Mouse (Mus musculus) left cerebral cortex, adult 2 months (tissue): ENCODE results near the gene Apobec2. TPM values are rescaled to one million over a fixed set of nuclear protein-coding genes. Genes with fewer than 3 reads are reported as not detected.
A peak's percentile ranks its signal among the peaks of the same experiment; 100 is the strongest.

Experiments
- DNase-seq, 2 experiments: peaks; one replicate each; pipeline ENCODE4 v3.0.0; 2021 to 2022; ENCODE audit warnings: low spot score in 2 of 2, mixed read lengths in 1 of 2; ENCODE audit errors: extremely low spot score in 1 of 2
- H3K27ac ChIP-seq: fragments of 200-600 bp; 2 replicates; pipeline ENCODE4 v1.8.1; 2022
- H3K4me3 ChIP-seq: fragments of 200-600 bp; 2 replicates; pipeline ENCODE4 v1.8.1; 2022
- CTCF ChIP-seq: fragments of 200-600 bp; IDR thresholded peaks from 2 replicates; pipeline ENCODE4 v1.8.1; 2022; ENCODE audit warnings: antibody characterized with exemption, mild to moderate bottlenecking, moderate library complexity
- intact Hi-C: fragments of 180-260 bp; cut with DNase I; formaldehyde crosslinking; loops from one replicate; pipeline ENCODE4 v1.15.1; 2025
- total RNA-seq, 2 experiments: library from RNA; stranded (reverse); gene quantifications; 2 replicates each; pipeline ENCODE4 v1.2.3; 2021

Gene Apobec2
- total RNA-seq, 2 experiments from 2014 or later = not detected

DNA sequence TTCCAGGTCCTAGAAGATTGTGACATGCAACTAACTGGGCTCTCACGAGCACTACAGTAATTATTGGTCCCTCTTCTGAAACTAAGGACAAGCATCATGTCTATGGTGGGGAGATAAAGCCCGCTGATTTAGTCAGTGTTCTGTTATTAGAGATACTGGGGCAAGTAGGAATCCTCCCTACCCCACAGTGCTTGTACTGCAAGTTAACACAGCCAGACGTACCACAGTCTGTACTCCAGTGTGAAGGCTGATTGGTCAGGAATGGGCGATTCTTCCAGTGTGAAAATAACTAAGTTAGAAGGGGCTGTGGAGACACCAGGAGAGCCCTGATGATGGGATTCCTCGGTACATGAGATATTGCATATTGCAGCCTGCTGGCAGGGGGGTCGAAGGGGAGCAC lies 15.2 kb downstream of the Apobec2 start:
- no peak for DNase-seq
- no peak overlapping the region for H3K4me3 ChIP-seq
- intact Hi-C loops = loop anchor here (2.0 to 10.0 kb wide), 4 partner anchors 185 to 1477 kb away; no protein-coding TSS in a partner anchor
- no peak for TF ChIP-seq CTCF
- H3K27ac ChIP-seq = no peak overlapping the region

DNA sequence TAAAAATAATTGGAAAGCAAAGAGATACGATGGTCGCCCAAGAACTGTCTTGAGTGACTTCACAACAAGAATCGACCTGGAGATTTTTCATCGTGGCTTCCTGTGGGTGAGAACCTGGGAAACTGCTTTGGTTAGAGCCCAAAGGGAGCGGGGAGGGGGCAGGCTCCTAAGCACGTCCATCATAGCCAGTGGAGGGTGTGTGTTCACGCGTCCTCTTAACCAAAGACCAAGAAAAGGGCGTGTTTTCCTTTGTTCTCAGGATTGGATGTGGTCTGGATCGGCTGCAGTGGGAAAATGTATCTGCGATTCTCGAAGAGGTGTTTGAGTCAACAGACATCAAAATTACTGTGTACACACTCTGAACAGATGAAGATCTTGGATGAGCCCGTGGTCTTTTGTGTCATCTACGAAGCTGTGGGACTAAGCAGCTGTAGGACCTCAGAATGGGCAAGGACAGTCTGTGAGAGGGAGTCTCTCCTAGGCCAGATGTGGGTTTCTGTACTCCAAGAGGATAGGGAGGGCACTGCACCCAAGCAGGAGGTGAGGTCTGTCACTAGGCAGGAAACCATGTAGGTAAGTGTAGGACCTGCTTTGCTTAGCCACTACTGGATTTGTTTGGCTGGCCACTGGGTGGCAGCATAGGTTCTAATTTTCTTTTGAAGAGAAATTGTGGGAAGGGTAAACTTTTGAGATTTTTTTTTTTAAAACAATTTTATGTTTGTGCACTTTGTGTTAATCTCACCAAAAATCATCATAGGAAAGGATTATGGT lies 16.1 kb downstream of the Apobec2 start:
- H3K27ac ChIP-seq = no peak overlapping the region
- no peak overlapping the region for H3K4me3 ChIP-seq
- intact Hi-C loops = loop anchor here (2.0 to 10.0 kb wide), 4 partner anchors 186 to 1478 kb away; no protein-coding TSS in a partner anchor
- peak; percentile 81 for TF ChIP-seq CTCF
- peak; percentile 62 to 70 for DNase-seq

DNA sequence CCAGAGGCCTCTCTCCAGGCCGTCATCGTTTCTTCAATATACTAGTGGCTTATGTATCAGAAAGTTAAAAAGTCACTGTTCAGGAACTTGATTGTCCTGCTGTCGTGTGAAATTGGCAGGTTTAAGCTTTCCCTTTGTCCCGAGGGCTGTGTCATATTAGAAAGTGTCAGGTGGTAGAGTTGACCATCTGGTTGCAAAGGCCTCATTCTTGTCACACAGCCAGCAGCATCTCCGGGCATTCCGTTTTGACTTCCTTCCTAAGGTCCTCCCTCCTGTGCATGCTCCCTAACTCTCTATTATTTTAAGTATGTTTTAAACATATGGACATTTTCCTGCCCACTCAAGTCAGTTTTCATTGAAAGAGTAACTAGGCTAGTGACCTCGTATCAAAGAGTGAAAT lies 16.7 kb downstream of the Apobec2 start:
- intact Hi-C loops = loop anchor here (2.0 to 10.0 kb wide), 4 partner anchors 187 to 1479 kb away; no protein-coding TSS in a partner anchor
- Histone ChIP-seq H3K4me3 (no peak overlapping the region), H3K27ac (no peak overlapping the region)
- DNase-seq = no peak
- no peak for TF ChIP-seq CTCF

DNA sequence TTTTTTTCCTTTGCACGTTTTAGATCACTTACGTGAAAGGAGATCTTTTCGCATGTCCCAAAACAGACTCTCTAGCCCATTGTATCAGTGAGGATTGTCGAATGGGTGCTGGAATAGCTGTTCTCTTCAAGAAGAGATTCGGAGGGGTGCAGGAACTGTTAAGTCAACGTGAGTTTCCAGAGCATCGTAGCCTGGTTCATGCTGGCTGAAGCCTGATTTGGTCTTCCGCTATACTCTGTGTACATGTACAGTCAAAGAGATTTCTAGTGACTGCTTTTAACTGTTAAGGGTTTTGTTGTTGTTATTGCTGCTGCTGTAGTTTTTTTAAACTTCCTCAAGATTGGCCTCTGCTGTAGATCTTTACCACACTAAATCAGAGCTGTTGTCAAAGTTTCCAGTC lies 21.5 kb downstream of the Apobec2 start:
- no peak for TF ChIP-seq CTCF
- intact Hi-C loops = loop anchor here (2.0 to 10.0 kb wide), 3 partner anchors 136 to 1484 kb away; no protein-coding TSS in a partner anchor
- Histone ChIP-seq H3K27ac (peak overlapping the region; percentile 92), H3K4me3 (peak overlapping the region; percentile 56)
- DNase-seq = no peak

DNA sequence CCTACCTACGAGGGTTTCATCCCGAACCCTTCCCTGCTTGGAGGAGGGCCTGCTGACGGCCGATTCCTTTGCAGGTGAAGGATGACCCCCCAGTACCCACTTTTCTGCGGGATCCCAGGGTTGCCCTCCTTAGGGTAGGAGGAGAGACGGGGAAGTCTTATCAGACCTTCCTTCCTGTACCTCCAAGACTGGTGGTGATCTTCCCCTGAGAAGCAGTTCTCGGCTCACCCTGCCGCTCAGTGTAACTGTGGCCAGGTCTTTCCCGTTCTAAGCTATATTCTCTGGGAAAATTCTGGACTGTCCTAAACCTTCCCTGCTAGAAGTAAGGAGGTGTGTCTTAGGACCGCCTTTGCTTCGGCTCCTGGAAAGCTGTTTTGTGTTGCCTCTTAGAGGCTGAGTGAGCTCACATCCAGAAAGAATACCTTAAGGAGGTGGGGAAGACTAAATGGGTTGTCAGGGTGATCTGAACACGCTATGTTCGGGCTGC lies 22.4 kb downstream of the Apobec2 start:
- Histone ChIP-seq H3K4me3 (peak overlapping the region; percentile 56), H3K27ac (peak overlapping the region; percentile 92)
- no peak for TF ChIP-seq CTCF
- intact Hi-C loops = loop anchor here (2.0 to 10.0 kb wide), 3 partner anchors 136 to 1484 kb away; no protein-coding TSS in a partner anchor
- no peak for DNase-seq

DNA sequence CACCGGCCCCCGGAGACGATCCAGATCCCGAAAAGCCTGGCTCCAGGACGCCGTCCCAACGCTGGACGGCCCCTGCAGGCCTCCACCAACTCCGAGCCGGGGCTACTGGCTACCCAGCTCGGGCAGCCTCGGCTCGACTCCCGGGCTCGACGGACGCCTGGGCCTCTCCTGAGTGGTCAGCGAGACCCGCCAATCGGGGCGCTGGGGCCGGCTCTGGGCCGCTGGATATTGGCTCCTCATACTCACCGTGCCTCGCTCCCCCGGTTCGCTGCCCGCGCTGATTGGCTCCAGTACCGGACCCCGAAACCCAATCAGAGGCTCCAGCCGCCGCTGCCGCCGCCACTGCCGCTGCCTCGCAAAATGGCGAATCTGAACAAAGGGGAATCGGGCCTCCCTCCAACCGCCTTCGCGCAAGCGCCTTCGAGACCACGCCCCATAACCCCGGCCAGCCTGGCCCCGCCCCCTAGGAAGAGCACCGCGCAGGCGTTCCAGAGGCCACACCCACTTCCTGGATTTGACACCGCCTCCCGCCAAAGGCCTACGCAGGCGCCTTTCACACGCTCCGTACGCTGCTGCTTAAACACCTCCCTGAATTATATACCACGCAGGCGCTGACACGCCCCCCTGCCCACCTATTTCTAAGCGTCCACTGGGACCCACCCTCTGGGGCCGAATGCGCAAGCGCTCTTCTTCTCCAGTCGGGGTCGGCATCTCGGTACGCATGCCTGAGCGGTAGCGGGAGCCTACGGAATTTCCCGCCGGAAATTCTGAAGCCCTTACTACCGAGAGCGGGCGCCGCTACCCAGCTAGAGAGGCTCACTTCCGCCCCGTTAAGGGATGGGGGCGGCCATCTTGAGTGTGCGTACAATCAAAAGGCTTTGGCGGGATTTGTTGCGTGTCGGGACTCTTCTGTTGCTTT lies 23.1 kb downstream of the Apobec2 start, which contains the start of the genes Nfya and Oard1:
Gene Nfya, minus strand, starts transcription at position 527 of the 919 bp plus-strand sequence.
Gene Oard1, plus strand, starts transcription at position 635 of the 919 bp plus-strand sequence.
- peak within 1 kb of the TSS; percentile 99 for H3K27ac ChIP-seq
- peak; percentile 100 for DNase-seq
- H3K4me3 ChIP-seq = peak within 1 kb of the TSS; percentile 82
- TF ChIP-seq CTCF = no peak
- intact Hi-C loops = loop anchor here (2.0 to 10.0 kb wide), 4 partner anchors 73 to 1485 kb away; no protein-coding TSS in a partner anchor

DNA sequence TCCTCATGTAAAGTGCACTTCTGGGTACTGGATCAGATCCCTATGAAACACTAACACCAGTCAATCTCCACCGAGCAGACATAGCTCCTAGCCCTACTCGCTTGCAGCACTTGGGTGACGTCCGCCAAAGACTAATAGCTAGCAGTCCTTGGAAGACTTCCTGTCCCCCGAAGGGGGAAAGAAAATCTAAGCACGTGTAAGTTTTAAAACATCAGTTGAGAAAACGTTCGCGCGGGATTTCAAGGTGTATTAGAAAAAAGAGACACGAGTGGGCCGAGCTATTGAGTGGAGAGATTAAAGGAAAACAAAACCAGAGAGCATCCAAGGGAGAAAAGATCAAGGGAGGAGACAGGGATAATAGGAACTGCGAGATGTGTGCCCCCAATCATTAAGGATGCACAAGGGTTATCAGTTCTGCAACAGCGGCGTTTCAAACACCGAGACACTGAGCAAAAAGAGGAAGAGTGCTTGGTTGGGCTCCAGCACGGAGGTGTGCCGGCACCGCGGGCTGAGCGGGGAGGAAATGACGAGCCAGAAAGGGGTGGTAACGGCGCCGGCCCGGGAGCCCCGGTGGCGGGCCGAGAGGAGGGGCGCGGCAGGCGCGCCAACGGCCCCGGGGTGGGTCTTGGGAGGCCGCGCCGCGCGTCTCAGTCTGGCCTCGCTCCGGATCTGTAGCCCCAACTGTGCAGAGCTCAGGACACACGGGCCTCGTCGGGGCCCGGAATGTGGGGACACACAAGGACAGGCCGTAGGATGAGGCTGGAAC lies 24.0 kb downstream of the Apobec2 start:
- TF ChIP-seq CTCF = no peak
- intact Hi-C loops = loop anchor here (2.0 kb wide), 1 partner anchor 72 kb away; no protein-coding TSS in a partner anchor
- DNase-seq = peak; percentile 70 to 72
- peak overlapping the region; percentile 82 for H3K4me3 ChIP-seq
- peak overlapping the region; percentile 99 for H3K27ac ChIP-seq

DNA sequence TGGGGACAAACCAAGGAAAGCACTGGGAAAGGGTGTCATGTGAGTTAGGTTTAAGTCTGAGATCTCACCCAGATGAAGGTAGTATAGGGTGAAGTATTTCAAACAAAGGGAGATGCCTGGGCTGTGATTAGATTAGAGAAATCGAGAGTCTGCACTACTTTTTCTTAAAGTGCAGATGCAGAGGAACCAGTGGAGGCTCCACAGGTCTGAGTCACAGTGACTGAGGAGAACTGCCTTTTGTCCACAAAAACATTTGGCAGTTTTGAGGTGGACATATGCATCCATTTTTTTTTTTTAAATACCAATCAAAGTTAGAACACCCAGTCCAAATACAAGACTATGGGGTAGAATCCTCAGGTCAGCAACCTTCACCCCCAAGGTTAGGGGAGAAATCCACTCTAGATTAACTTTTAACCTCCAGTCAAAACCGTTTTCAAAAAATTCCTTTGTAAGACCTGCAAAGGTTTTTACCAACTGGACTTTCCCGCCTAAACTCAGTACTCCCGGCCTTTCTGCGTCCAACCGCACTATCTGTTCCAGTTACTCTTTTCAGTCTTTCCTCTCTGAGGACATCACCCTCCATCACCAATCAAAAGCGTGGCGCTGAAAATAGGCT lies 24.7 kb downstream of the Apobec2 start:
- Histone ChIP-seq H3K4me3 (peak overlapping the region; percentile 82), H3K27ac (peak overlapping the region; percentile 99)
- no peak for TF ChIP-seq CTCF
- no peak for DNase-seq
- intact Hi-C loops = loop anchor here (2.0 kb wide), 3 partner anchors 35 to 81 kb away; no protein-coding TSS in a partner anchor

DNA sequence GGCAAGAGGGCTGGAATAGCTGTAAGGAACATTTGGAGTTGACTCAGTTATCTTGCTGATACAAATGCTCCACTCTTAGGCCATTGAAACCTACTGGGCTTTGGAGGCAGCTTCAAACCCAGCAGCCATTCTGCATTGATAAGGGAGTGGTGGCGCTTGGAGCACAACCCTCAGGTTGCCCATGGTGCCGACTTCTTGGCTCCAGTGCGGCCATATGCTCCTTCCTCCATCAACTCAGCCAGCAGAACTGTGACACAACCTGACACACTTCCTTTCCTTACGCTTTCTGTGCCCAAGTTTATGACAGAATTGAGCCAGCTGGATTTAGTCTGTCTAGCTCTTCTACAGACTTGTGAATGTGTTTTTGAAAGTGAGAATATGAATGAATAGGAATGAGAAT lies 25.6 kb downstream of the Apobec2 start:
- no peak for DNase-seq
- Histone ChIP-seq H3K27ac (no peak overlapping the region), H3K4me3 (no peak overlapping the region)
- no peak for TF ChIP-seq CTCF
- intact Hi-C loops = loop anchor here (2.0 kb wide), 2 partner anchors 34 to 80 kb away; no protein-coding TSS in a partner anchor

DNA sequence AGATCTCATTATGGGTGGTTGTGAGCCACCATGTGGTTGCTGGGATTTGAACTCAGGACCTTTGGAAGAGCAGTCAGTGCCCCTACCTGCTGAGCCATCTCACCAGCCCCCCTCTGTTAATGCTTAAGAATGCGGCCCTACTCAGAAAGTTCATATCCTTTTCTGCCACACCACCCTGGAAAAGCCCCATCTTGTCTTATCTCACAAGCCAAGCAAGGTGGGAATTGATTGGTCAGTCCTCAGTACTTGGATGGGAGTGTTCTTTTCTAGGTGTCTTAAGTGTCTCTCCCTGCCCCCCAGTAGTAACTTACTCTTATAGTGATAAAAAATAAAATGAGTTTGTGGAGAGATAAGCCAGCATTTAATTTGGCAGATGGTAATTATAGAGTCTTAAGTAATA lies 28.0 kb downstream of the Apobec2 start:
- intact Hi-C loops = no loop called here
- Histone ChIP-seq H3K27ac (no peak overlapping the region), H3K4me3 (no peak overlapping the region)
- TF ChIP-seq CTCF = no peak
- no peak for DNase-seq
